Mouse (Mus musculus): Measurements from ENCODE around the gene Fgfr2. TPM values are rescaled to one million over a fixed set of nuclear protein-coding genes. Genes with fewer than 3 reads are reported as not detected.

Gene Fgfr2
- polyA plus RNA-seq, 1 experiment, result 0.17 TPM

DNA sequence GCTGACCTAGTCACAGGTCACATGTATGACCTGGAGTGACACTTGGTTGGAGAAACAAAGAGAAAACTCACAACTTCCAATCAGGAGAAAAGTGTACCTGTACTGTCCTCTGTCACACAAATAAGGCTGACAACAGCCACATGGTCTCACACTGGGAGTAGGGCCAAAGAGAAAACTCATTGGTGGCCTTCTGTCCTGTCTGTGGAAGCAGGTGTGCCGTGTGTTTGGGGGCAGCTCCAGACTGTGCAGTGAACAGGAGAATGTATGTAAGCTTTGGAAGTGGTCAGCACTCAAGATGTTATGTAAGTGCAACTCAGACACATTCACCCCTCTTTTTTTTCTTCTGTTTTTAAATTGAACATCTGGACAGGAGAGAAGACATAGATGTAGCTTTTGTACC, 2421.8 kb downstream of the Fgfr2 start:
- Histone ChIP-seq H3K27me3 (ENCODE audit: control insufficient read depth, insufficient read depth, insufficient read length) (no peaks in the 10 kb centered on the region), H3K79me2 (ENCODE audit: control insufficient read depth, insufficient read depth) (peaks cover 7% of the 10 kb centered on the region), H3K4me2 (ENCODE audit: low read depth) (no peak overlapping the region), H3ac (ENCODE audit: control insufficient read depth, insufficient read length) (no peak overlapping the region), H3K4me3 (no peak overlapping the region), H3K36me3 (ENCODE audit: control insufficient read depth, insufficient read depth) (no peaks in the 10 kb centered on the region)
- TF ChIP-seq REST (IDR thresholded peaks at IDR 0.05; ENCODE audit: insufficient read depth, insufficient read length) (no peak), POLR2AphosphoS2 (IDR thresholded peaks at IDR 0.05; ENCODE audit: insufficient read length, low read depth) (no peak), TCF12 (IDR thresholded peaks at IDR 0.05; ENCODE audit: insufficient read depth, poor library complexity, severe bottlenecking) (no peak), MYOD1 (IDR thresholded peaks at IDR 0.05; ENCODE audit: control insufficient read depth in 1 of 3, insufficient read length in 2 of 3, low read depth in 2 of 3) (no peak), TCF3 (IDR thresholded peaks at IDR 0.05; ENCODE audit: insufficient read length, low read depth) (no peak), E2F4 (IDR thresholded peaks at IDR 0.05; ENCODE audit: insufficient read depth) (no peak), MAX (IDR thresholded peaks at IDR 0.05; ENCODE audit: low read depth) (no peak), SRF (IDR thresholded peaks at IDR 0.05; ENCODE audit: control insufficient read depth, insufficient read length, low read depth) (no peak), USF1 (IDR thresholded peaks at IDR 0.05; ENCODE audit: low read depth) (no peak), CEBPB (IDR thresholded peaks at IDR 0.05; ENCODE audit: insufficient read depth, poor library complexity, severe bottlenecking) (no peak), POLR2A (IDR thresholded peaks at IDR 0.05; ENCODE audit: insufficient read length, low read depth) (no peak), MYOG (IDR thresholded peaks at IDR 0.05; ENCODE audit: control insufficient read depth in 1 of 3, insufficient read depth in 1 of 3, insufficient read length in 2 of 3, low read depth in 2 of 3) (no peak)

DNA sequence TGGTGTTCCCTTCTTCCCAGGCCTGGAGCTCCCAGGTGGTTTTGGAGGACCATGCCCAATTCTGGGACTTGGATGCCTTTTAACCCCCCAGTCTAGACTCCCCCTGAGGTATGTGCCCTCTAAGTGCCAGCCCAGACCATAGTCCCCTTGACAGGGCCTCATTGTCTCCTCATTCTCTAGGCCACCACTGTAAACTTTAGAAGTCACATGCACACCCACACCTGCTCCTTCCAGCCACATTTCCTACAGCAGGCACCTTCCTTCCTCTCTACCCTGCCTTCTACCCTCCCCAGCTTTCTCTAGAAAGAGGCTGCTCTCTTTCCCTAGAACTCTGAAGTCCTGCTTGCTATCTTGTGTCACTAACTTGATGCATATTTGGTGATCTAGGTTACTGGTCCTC, 2424.7 kb downstream of the Fgfr2 start:
- Histone ChIP-seq H3K4me3 (no peak overlapping the region), H3K4me2 (ENCODE audit: low read depth) (no peak overlapping the region), H3K27me3 (ENCODE audit: control insufficient read depth, insufficient read depth, insufficient read length) (no peaks in the 10 kb centered on the region), H3K36me3 (ENCODE audit: control insufficient read depth, insufficient read depth) (no peaks in the 10 kb centered on the region), H3K79me2 (ENCODE audit: control insufficient read depth, insufficient read depth) (peaks cover 13% of the 10 kb centered on the region), H3ac (ENCODE audit: control insufficient read depth, insufficient read length) (no peak overlapping the region)
- TF ChIP-seq MAX (IDR thresholded peaks at IDR 0.05; ENCODE audit: low read depth), result no peak
- no peak for TF ChIP-seq E2F4 (IDR thresholded peaks at IDR 0.05; ENCODE audit: insufficient read depth)
- no peak for TF ChIP-seq POLR2AphosphoS2 (IDR thresholded peaks at IDR 0.05; ENCODE audit: insufficient read length, low read depth)
- no peak for TF ChIP-seq CEBPB (IDR thresholded peaks at IDR 0.05; ENCODE audit: insufficient read depth, poor library complexity, severe bottlenecking)
- no peak for TF ChIP-seq USF1 (IDR thresholded peaks at IDR 0.05; ENCODE audit: low read depth)
- no peak for TF ChIP-seq MYOD1 (IDR thresholded peaks at IDR 0.05; ENCODE audit: control insufficient read depth in 1 of 3, insufficient read length in 2 of 3, low read depth in 2 of 3)
- TF ChIP-seq TCF12 (IDR thresholded peaks at IDR 0.05; ENCODE audit: insufficient read depth, poor library complexity, severe bottlenecking), result no peak
- no peak for TF ChIP-seq REST (IDR thresholded peaks at IDR 0.05; ENCODE audit: insufficient read depth, insufficient read length)
- no peak for TF ChIP-seq TCF3 (IDR thresholded peaks at IDR 0.05; ENCODE audit: insufficient read length, low read depth)
- TF ChIP-seq SRF (IDR thresholded peaks at IDR 0.05; ENCODE audit: control insufficient read depth, insufficient read length, low read depth), result no peak

- H3K36me3 ChIP-seq (ENCODE audit: control insufficient read depth, insufficient read depth), result no peaks in the 10 kb centered on the region
- H3ac ChIP-seq (ENCODE audit: control insufficient read depth, insufficient read length), result no peak overlapping the region
- no peak overlapping the region for H3K4me3 ChIP-seq
- TF ChIP-seq E2F4 (IDR thresholded peaks at IDR 0.05; ENCODE audit: insufficient read depth) (no peak), TCF12 (IDR thresholded peaks at IDR 0.05; ENCODE audit: insufficient read depth, poor library complexity, severe bottlenecking) (no peak), CEBPB (IDR thresholded peaks at IDR 0.05; ENCODE audit: insufficient read depth, poor library complexity, severe bottlenecking) (no peak), MAX (IDR thresholded peaks at IDR 0.05; ENCODE audit: low read depth) (no peak), SRF (IDR thresholded peaks at IDR 0.05; ENCODE audit: control insufficient read depth, insufficient read length, low read depth) (no peak), POLR2A (IDR thresholded peaks at IDR 0.05; ENCODE audit: insufficient read length, low read depth) (no peak), TCF3 (IDR thresholded peaks at IDR 0.05; ENCODE audit: insufficient read length, low read depth) (no peak), MYOD1 (IDR thresholded peaks at IDR 0.05; ENCODE audit: control insufficient read depth in 1 of 3, insufficient read length in 2 of 3, low read depth in 2 of 3) (peak in 1 of 3 experiments; percentile 28), MYOG (IDR thresholded peaks at IDR 0.05; ENCODE audit: control insufficient read depth in 1 of 3, insufficient read depth in 1 of 3, insufficient read length in 2 of 3, low read depth in 2 of 3) (peak in 1 of 3 experiments; percentile 45), USF1 (IDR thresholded peaks at IDR 0.05; ENCODE audit: low read depth) (no peak)
- H3K27me3 ChIP-seq (ENCODE audit: control insufficient read depth, insufficient read depth, insufficient read length), result no peaks in the 10 kb centered on the region
- peaks cover 19% of the 10 kb centered on the region for H3K79me2 ChIP-seq (ENCODE audit: control insufficient read depth, insufficient read depth)
- H3K4me2 ChIP-seq (ENCODE audit: low read depth), result no peak overlapping the region
Observed at GRCm38 (mm10) chr7:130696347-130697234, 2426.6 kb downstream of the Fgfr2 start.

- Histone ChIP-seq H3K79me2 (ENCODE audit: control insufficient read depth, insufficient read depth) (peaks cover 23% of the 10 kb centered on the region), H3K4me3 (no peak overlapping the region)
Observed at GRCm38 (mm10) chr7:130695669-130696338, 2427.3 kb downstream of the Fgfr2 start.

More at GRCm38 (mm10) chr7:130695669-130696338, 2427.3 kb downstream of the Fgfr2 start:
- TF ChIP-seq MYOG (IDR thresholded peaks at IDR 0.05; ENCODE audit: control insufficient read depth in 1 of 3, insufficient read depth in 1 of 3, insufficient read length in 2 of 3, low read depth in 2 of 3) (no peak), REST (IDR thresholded peaks at IDR 0.05; ENCODE audit: insufficient read depth, insufficient read length) (no peak), POLR2AphosphoS2 (IDR thresholded peaks at IDR 0.05; ENCODE audit: insufficient read length, low read depth) (no peak)
- Histone ChIP-seq H3ac (ENCODE audit: control insufficient read depth, insufficient read length) (no peak overlapping the region), H3K4me2 (ENCODE audit: low read depth) (no peak overlapping the region), H3K27me3 (ENCODE audit: control insufficient read depth, insufficient read depth, insufficient read length) (no peaks in the 10 kb centered on the region), H3K36me3 (ENCODE audit: control insufficient read depth, insufficient read depth) (no peaks in the 10 kb centered on the region)
